In genomic region chr2:58596774-58597342, GRCm38 (mm10) we compare ENCODE assay signal across 8 mouse cellular contexts. TPM values are rescaled to one million over a fixed set of nuclear protein-coding genes. Genes with fewer than 3 reads are reported as not detected.
DNase-seq lines count a peak whose midpoint lies in the region; ATAC-seq lines count a peak whose summit lies in the region.
"Had no signal": no experiment of that assay in that cellular context is flagged by ENCODE, and none has a peak within 500 bp of the region (broad histone marks: within the 10 kb centered on the region; RNA-seq: fewer than 3 reads in every experiment).

No protein-coding gene starts in this region.

- H3K36me3 ChIP-seq in lung, embryonic 15.5 days, result no peaks in the 10 kb centered on the region

- peak overlapping the region; percentile 19; the same call in 1 of the 2 replicates for H3K27ac ChIP-seq in lung, embryonic 15.5 days
- H3K27ac ChIP-seq: kidney, postnatal 0 days had no signal

- H3K27me3 ChIP-seq in lung, embryonic 15.5 days, result no peaks in the 10 kb centered on the region

- no peak overlapping the region for H3K9ac ChIP-seq in lung, embryonic 15.5 days

- no peak overlapping the region for H3K4me3 ChIP-seq in lung, embryonic 15.5 days

- H3K4me1 ChIP-seq in lung, embryonic 15.5 days, result peaks cover 10% of the 10 kb centered on the region

- ATAC-seq in lung, embryonic 15.5 days (ENCODE audit: borderline replicate concordance, extremely low read depth, low FRiP score, low TSS enrichment), result no peak
- ATAC-seq in megakaryocyte, adult 5-6 weeks (ENCODE audit: poor library complexity, severe bottlenecking), result no peak
- no peak for ATAC-seq in granulocyte monocyte progenitor cell, adult 5-6 weeks (replicated peaks; ENCODE audit: poor library complexity, severe bottlenecking)

- H3K4me2 ChIP-seq in lung, embryonic 15.5 days, result no peak overlapping the region

- 75% methylated on average over 17 of the region's 17 CpGs for WGBS in lung, embryonic 15.5 days

- DNase-seq in lung, postnatal 25 days (ENCODE audit: low spot score), result no peak
- DNase-seq in cerebellum, adult 8-10 months, result peak; percentile 78
- DNase-seq in heart, adult 9 months (ENCODE audit: low spot score in 2 of 2), result peak; percentile 17 to 22
- peak; percentile 64 to 66 for DNase-seq in right cerebral cortex, postnatal 10 days (ENCODE audit: low spot score in 2 of 2)

- H3K9me3 ChIP-seq in lung, embryonic 15.5 days, result no peaks in the 10 kb centered on the region

RNA-seq across cellular contexts. Expression of gene Upp2, which starts 29.8 kb away (rescaled TPM):
- 6.9 and 7.1 TPM in 2 replicates for polyA plus RNA-seq in lung, embryonic 15.5 days (2015; fragmentation: Nextera tagmentation; extraction: Ambion mirVana)
- 1.0 and 1.2 TPM in 2 replicates for total RNA-seq in megakaryocyte, adult 5-6 weeks (2015)
- 0.70 TPM in 1 of 2 replicates, not detected in the other for total RNA-seq in megakaryocyte, adult 5-6 weeks (2017)
- 0.09 TPM in 1 of 2 replicates, not detected in the other for total RNA-seq in granulocyte monocyte progenitor cell, adult 5-6 weeks (2014; fragmentation: Nextera tagmentation)
- total RNA-seq in granulocyte monocyte progenitor cell, adult 5-6 weeks (2017), result not detected in 2 replicates

RNA-seq across cellular contexts. Expression of gene Acvr1, which starts 29.9 kb away (rescaled TPM):
- polyA plus RNA-seq in lung, embryonic 15.5 days (2015; fragmentation: Nextera tagmentation; extraction: Ambion mirVana), result 4.5 and 4.6 TPM in 2 replicates
- total RNA-seq in megakaryocyte, adult 5-6 weeks (2015), result 9.6 and 13.2 TPM in 2 replicates
- total RNA-seq in megakaryocyte, adult 5-6 weeks (2017), result 3.0 and 3.1 TPM in 2 replicates
- 2.9 and 3.9 TPM in 2 replicates for total RNA-seq in granulocyte monocyte progenitor cell, adult 5-6 weeks (2014; fragmentation: Nextera tagmentation)
- total RNA-seq in granulocyte monocyte progenitor cell, adult 5-6 weeks (2017), result 0.78 and 0.88 TPM in 2 replicates
